Mouse (Mus musculus): ENCODE results near the gene Nans. TPM values are rescaled to one million over a fixed set of nuclear protein-coding genes. Genes with fewer than 3 reads are reported as not detected.

Gene Nans
- total RNA-seq, 2 experiments from 2014 or later, result 17.5 to 20.1 TPM

DNA sequence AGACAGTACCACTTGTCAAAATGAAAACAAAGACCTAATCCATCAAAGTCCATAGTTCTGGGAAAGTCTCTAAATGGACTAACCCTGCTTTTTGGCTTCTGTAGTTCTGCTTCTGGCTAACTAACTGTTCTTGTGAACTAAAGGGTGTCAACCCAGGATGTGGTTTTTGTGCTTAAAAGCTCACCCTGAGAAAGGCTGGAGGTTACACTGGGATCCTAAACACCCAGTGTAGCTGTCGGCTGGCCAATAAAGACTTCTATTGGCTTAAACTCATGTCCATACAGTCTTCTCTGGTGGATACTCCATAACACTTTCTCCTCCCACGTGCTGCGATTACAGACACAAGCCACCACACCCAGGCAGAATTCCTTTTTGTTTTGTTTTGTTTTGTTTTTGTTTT lies 37.2 kb downstream of the Nans start:
- DNase-seq (ENCODE audit: low spot score in 2 of 2), result no peak
- no peak for TF ChIP-seq CTCF (conservative IDR thresholded peaks at IDR 0.05)
- Histone ChIP-seq H3K27ac (no peak overlapping the region), H3K4me3 (no peak overlapping the region)

- Histone ChIP-seq H3K4me3 (no peak overlapping the region), H3K27ac (no peak overlapping the region)
- TF ChIP-seq CTCF (conservative IDR thresholded peaks at IDR 0.05), result peak; percentile 52
- DNase-seq (ENCODE audit: low spot score in 2 of 2), result no peak
Observed at GRCm38 (mm10) chr4:46526798-46527557, 37.9 kb downstream of the Nans start.

DNA sequence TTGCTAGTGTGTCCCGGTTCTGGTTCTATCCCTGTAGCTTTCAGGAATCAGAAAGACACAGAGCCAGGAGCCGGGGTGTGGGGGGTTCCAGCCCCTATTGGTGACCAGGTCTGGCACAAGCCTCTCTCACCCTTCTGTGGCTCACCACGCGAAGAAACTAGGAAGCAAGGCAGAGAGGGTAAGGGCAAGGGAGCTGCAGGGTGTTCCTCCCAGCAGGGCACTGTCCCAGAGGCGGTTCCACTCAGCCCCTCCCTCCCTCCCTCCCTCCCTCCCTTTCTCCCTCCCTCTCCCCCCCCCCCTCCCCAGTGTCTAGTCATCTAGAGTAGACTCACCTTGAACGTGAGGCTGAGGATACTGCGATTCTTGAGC lies 38.5 kb downstream of the Nans start:
- no peak for TF ChIP-seq CTCF (conservative IDR thresholded peaks at IDR 0.05)
- DNase-seq (ENCODE audit: low spot score in 2 of 2), result no peak
- Histone ChIP-seq H3K4me3 (no peak overlapping the region), H3K27ac (no peak overlapping the region)

GRCm38 (mm10) chr4:46529722-46530121 lies 40.7 kb downstream of the Nans start:
- no peak for DNase-seq (ENCODE audit: low spot score in 2 of 2)
- no peak overlapping the region for H3K27ac ChIP-seq
- TF ChIP-seq CTCF (conservative IDR thresholded peaks at IDR 0.05), result no peak
- H3K4me3 ChIP-seq, result no peak overlapping the region

DNA sequence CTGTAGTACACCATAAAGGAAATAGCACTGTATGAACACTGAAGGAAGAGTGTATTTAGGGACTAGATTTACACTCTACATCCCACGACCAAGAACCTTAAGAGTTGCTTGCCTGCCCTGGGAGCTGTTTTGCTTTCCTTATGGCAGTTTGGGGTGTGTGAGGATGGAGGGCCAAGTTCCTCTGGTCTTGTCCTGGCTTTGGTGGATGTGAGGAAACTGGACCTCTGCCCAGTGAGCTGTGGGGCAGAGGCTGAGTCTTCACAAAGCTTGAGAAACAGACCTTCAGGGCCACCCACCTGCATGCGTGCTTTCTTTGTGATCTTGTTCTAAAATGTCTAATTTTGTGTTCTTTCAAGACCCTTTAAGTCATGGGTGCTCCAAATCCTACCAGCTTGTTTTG lies 43.5 kb downstream of the Nans start:
- no peak overlapping the region for H3K4me3 ChIP-seq

GRCm38 (mm10) chr4:46532926-46533325 lies 43.9 kb downstream of the Nans start:
- Histone ChIP-seq H3K4me3 (no peak overlapping the region), H3K27ac (no peak overlapping the region)
- no peak for TF ChIP-seq CTCF (conservative IDR thresholded peaks at IDR 0.05)
- no peak for DNase-seq (ENCODE audit: low spot score in 2 of 2)

More for the DNA sequence above, 43.5 kb downstream of the Nans start:
- no peak for TF ChIP-seq CTCF (conservative IDR thresholded peaks at IDR 0.05)
- DNase-seq (ENCODE audit: low spot score in 2 of 2), result no peak
- no peak overlapping the region for H3K27ac ChIP-seq

DNA sequence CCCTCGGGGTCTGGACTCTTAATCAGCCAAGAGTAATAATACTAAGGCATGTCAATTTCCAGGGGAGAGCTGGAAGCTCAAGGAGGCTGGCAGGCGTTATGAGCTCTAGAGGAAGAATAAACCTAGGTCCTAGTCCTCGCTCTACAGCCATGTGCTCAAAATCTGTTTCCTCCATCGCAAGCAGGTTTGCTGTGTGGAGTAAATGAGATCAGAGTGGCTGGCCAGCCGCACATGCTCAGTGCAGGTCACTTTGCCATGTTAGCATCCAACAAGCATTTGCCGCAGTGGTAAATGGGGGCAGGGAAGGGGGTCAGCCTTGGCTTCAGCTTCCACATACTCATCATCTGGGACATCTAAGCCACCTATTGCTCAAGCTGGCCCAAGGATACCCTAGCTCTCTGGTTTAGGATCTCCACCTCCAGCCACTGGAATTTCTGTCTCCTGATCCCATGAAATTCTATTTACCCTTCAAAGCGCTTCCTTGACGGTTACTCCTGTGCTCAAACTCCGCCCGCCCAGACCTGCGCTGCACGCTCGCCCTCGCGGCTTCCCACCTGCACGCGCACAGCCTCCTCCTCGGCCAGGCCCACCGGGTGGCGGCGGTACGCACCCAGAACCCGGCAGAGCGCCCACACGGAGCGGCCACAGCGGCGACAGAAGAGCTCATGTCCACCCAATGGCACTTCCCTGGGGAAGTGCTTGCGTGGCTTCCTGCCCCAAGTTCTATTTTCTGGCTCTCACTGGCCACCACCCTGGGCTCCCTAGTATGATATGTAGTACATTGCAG lies 45.1 kb downstream of the Nans start:
- H3K4me3 ChIP-seq, result no peak overlapping the region; the same call in 1 of the 2 replicates

DNA sequence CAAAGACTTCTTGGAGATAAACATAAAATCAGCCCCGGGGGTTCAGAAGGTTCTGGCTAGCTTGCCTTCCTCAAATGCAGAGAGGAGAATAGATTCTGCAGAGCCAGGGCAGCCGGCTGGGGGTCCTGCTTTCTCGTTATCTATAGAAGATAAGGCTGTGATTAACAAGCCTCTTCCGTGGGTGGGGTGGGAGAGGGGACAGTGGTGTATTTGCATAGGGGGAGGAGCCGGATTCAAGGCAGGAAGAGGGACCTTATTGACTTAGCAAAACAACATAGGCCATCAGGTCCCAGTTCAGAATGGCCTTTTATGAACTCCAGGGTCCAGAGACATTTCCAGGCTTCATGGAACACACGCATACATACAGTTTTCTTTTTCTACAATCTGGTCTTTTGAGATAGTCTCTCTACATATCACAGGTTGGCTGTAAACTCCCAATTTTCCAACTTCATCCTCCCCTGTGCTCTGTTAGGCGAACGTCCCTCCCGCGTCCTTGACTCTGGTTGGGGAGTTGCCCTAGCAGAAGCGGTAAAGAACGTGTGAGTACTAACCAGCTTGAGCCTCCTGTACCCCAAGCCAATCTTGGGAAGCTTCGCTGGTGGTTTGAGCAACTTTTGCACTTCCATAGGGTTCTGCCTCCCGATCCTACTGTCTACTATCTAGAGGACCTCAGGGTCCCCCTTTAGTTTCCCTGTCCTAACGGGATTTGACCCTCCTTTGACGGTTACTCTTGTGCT lies 46.2 kb downstream of the Nans start:
- Histone ChIP-seq H3K4me3 (peak overlapping the region; percentile 51), H3K27ac (no peak overlapping the region)
- no peak for DNase-seq (ENCODE audit: low spot score in 2 of 2)
- TF ChIP-seq CTCF (conservative IDR thresholded peaks at IDR 0.05), result no peak

More for the DNA sequence above, 45.1 kb downstream of the Nans start:
- no peak overlapping the region for H3K27ac ChIP-seq
- no peak for TF ChIP-seq CTCF (conservative IDR thresholded peaks at IDR 0.05)
- no peak for DNase-seq (ENCODE audit: low spot score in 2 of 2)

GRCm38 (mm10) chr4:46535840-46536361 lies 46.9 kb downstream of the Nans start, which contains the start of gene Trim14:
Trim14 (minus strand) TSS chr4:46536141.
- peak; percentile 46 for TF ChIP-seq CTCF (conservative IDR thresholded peaks at IDR 0.05)
- no peak for DNase-seq (ENCODE audit: low spot score in 2 of 2)
- Histone ChIP-seq H3K4me3 (peak within 1 kb of the TSS; percentile 51), H3K27ac (no peak within 1 kb of the TSS)

- Histone ChIP-seq H3K27ac (no peak overlapping the region), H3K4me3 (no peak overlapping the region)
- TF ChIP-seq CTCF (conservative IDR thresholded peaks at IDR 0.05), result no peak
- no peak for DNase-seq (ENCODE audit: low spot score in 2 of 2)
Observed at GRCm38 (mm10) chr4:46539167-46539566, 50.1 kb downstream of the Nans start.

DNA sequence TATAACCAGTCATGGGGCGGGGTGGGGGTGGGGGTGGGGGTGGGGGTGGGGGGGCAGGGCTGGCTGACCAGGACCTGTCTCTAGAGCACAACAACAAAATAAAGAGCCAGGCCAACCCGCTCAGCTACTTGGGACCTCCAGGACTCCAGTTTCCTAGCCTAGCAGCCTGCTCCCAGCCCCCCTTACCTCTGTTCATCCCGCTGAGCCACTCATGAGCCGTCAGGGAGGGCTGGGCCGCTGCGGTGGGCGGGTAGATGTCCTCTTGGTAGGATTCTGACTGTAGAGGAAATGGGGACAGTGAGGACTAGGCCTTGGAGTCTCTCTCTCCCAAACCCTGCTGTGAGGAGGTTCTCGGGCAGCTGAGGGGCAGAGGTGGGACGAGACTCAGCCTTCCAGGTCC lies 52.7 kb downstream of the Nans start:
- no peak overlapping the region for H3K4me3 ChIP-seq
- no peak overlapping the region for H3K27ac ChIP-seq
- TF ChIP-seq CTCF (conservative IDR thresholded peaks at IDR 0.05), result no peak
- no peak for DNase-seq (ENCODE audit: low spot score in 2 of 2)

DNA sequence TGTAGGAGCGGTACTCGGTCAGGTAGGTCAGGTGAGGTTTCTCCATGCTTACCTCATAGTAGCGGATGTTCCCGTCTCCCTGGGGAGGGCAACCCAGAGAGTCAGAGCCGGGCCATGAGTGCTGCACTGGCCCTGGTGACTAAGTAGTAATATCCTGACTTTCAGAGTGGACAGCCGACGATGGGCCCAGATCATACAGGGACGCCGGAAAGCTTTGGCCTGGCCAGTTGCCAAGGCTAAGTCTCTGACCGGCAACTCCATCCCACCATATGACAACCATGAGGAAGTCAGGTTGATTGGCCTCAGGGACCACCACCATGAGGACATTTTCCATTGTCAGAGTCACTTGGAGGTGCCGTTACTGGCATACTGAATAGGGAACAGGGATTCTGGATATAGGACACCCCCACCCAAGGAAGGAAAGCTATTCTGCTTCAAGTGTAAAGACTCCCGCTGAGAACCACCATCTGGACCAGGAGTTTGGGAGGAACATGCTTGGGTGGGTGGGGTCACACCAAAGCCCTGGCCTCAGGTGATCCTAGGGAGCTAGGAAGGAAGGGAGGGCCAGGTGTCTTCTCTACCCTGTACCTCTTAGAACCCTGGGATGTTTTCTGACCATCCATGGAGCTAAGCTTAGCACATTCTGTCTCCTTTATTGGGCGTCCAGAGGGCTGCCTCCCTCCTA lies 54.5 kb downstream of the Nans start:
- H3K4me3 ChIP-seq, result no peak overlapping the region
- TF ChIP-seq CTCF (conservative IDR thresholded peaks at IDR 0.05), result no peak
- H3K27ac ChIP-seq, result no peak overlapping the region
- no peak for DNase-seq (ENCODE audit: low spot score in 2 of 2)
